In the genomic region with DNA sequence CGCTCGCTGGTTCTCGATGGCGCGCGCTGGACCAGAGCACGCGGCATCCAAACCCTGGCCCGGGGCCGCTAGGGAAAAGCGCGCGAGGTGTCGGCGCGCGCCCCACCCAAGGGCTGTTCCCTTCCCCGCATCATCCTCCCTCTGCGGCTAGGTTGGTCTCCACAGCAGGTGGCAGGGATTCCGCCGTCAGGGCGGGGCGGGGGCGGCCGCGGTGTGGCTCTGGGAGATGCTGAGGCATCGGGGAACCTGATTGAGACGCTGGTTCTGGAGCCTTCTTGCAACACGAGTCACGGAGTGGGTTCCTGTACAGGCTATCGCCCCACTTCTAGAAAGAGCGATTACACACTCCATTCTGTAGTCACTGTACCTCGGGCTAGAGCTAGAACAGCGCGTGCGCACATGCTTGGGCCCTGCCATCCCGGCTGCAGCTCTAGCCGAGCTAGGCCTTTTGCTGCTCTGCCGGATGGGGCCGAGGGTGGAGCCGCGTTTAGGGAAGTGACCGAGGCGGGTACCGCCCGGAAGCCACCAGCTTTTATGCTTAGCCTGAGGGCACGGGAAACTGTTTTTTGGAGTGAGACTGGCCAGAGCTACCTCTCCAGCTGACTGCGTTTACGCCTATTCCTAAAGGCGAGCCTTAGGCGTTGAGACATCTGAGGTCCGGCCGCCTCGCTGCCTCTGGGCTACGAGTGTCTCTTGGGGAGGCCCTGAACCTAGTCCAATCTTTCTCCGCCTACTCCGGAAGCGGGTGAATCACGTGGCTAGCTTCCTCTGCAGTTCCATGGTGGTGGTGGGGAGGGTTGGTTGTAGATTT, we compare ENCODE assay signal across 8 mouse cellular contexts. TPM values are rescaled to one million over a fixed set of nuclear protein-coding genes. Genes with fewer than 3 reads are reported as not detected.
DNase-seq lines count a peak whose midpoint lies in the region; ATAC-seq and TF ChIP-seq lines count a peak whose summit lies in the region.

No protein-coding gene starts in this region.

- no peaks in the 10 kb centered on the region for H3K9me3 ChIP-seq in embryonic facial prominence, embryonic 13.5 days
- no peaks in the 10 kb centered on the region for H3K9me3 ChIP-seq in limb, embryonic 14.5 days (ENCODE audit: control insufficient read depth, low read length)
- H3K9me3 ChIP-seq in midbrain, embryonic 16.5 days (replicated peaks; ENCODE audit: control insufficient read depth, low read length, poor library complexity, severe bottlenecking): no peaks in the 10 kb centered on the region

- peak; percentile 66; the same call in 1 of the 2 replicates for TF ChIP-seq POLR2A in limb, embryonic 14.5 days (IDR thresholded peaks at IDR 0.05; ENCODE audit: borderline replicate concordance, extremely low read depth, insufficient read depth, insufficient read length)

- WGBS in embryonic facial prominence, embryonic 13.5 days: under 1% methylated on average over 59 of the region's 59 CpGs
- under 1% methylated on average over 55 of the region's 59 CpGs for WGBS in limb, embryonic 14.5 days
- under 1% methylated on average over 57 of the region's 59 CpGs for WGBS in midbrain, embryonic 16.5 days

- peak overlapping the region; percentile 83 for H3K4me2 ChIP-seq in embryonic facial prominence, embryonic 13.5 days
- peak overlapping the region; percentile 60 for H3K4me2 ChIP-seq in limb, embryonic 14.5 days (replicated peaks; ENCODE audit: low read depth, low read length, severe bottlenecking)
- H3K4me2 ChIP-seq in midbrain, embryonic 16.5 days (ENCODE audit: low read length): peak overlapping the region; percentile 62

- peak overlapping the region; percentile 97 for H3K9ac ChIP-seq in embryonic facial prominence, embryonic 13.5 days
- H3K9ac ChIP-seq in limb, embryonic 14.5 days (ENCODE audit: low read depth, low read length, severe bottlenecking): peak overlapping the region; percentile 90
- H3K9ac ChIP-seq in midbrain, embryonic 16.5 days (ENCODE audit: low read depth, low read length): peak overlapping the region; percentile 88

- H3K27me3 ChIP-seq in embryonic facial prominence, embryonic 13.5 days: no peaks in the 10 kb centered on the region
- H3K27me3 ChIP-seq in limb, embryonic 14.5 days (ENCODE audit: control insufficient read depth, insufficient read depth, low read length): no peaks in the 10 kb centered on the region
- H3K27me3 ChIP-seq in midbrain, embryonic 16.5 days (ENCODE audit: control insufficient read depth, insufficient read depth, low read depth, low read length): no peaks in the 10 kb centered on the region

- DNase-seq in cerebellum, adult 11-12 months: peak; percentile 86
- DNase-seq in heart, adult 8-10 months (ENCODE audit: low spot score): peak; percentile 92
- DNase-seq in kidney, adult 9 months: peak; percentile 92
- DNase-seq in limb, embryonic 14.5 days (ENCODE audit: low spot score): peak; percentile 80
- DNase-seq in spleen, postnatal 10 days (ENCODE audit: low spot score in 2 of 2): peak; percentile 87 to 89

- no peak for ATAC-seq in cerebellum, adult (ENCODE audit: insufficient number of reproducible peaks, low FRiP score, low TSS enrichment)
- ATAC-seq in embryonic facial prominence, embryonic 13.5 days (ENCODE audit: insufficient number of reproducible peaks, insufficient read depth, low FRiP score, low TSS enrichment, low read depth): no peak
- ATAC-seq in limb, embryonic 14.5 days (ENCODE audit: low FRiP score, low read depth): 0 out of 2 replicates have a peak, but pooled peaks have one; percentile 11
- ATAC-seq in midbrain, embryonic 16.5 days: peak; percentile 30

- H3K36me3 ChIP-seq in embryonic facial prominence, embryonic 13.5 days: peaks cover 42% of the 10 kb centered on the region
- H3K36me3 ChIP-seq in limb, embryonic 14.5 days (ENCODE audit: control insufficient read depth, insufficient read depth, low read length): peaks cover 41% of the 10 kb centered on the region
- peaks cover 24% of the 10 kb centered on the region for H3K36me3 ChIP-seq in midbrain, embryonic 16.5 days (ENCODE audit: control insufficient read depth, insufficient read depth, low read length)

- peak overlapping the region; percentile 99 for H3K4me3 ChIP-seq in embryonic facial prominence, embryonic 13.5 days
- H3K4me3 ChIP-seq in limb, embryonic 14.5 days (replicated peaks; ENCODE audit: low read length): peak overlapping the region; percentile 98
- H3K4me3 ChIP-seq in midbrain, embryonic 16.5 days (ENCODE audit: low read depth, low read length): peak overlapping the region; percentile 94

- peak overlapping the region; percentile 99 for H3K27ac ChIP-seq in embryonic facial prominence, embryonic 13.5 days
- peak overlapping the region; percentile 97 for H3K27ac ChIP-seq in limb, embryonic 14.5 days (replicated peaks; ENCODE audit: low read depth, low read length)
- H3K27ac ChIP-seq in midbrain, embryonic 16.5 days (ENCODE audit: low read length): peak overlapping the region; percentile 99

- H3K4me1 ChIP-seq in embryonic facial prominence, embryonic 13.5 days: peaks cover 36% of the 10 kb centered on the region
- H3K4me1 ChIP-seq in limb, embryonic 14.5 days (ENCODE audit: control insufficient read depth, insufficient read depth, low read length): peaks cover 19% of the 10 kb centered on the region
- H3K4me1 ChIP-seq in midbrain, embryonic 16.5 days (ENCODE audit: control insufficient read depth, insufficient read depth, low read length): peaks cover 38% of the 10 kb centered on the region

RNA-seq across cellular contexts. Expression of a gene that starts 0.8 kb away (rescaled TPM):
- 2,535 and 2,700 TPM in 2 replicates for polyA plus RNA-seq in embryonic facial prominence, embryonic 13.5 days (2015; fragmentation: Nextera tagmentation; extraction: Ambion mirVana)
- total RNA-seq in heart, adult 8-10 months (2022): 100 to 1,000 TPM; 142 to 201 (median 170) TPM
- 913 and 966 TPM in 2 replicates for polyA plus RNA-seq in limb, embryonic 14.5 days (2012; rRNA removed)
- polyA plus RNA-seq in limb, embryonic 14.5 days (2014; fragmentation: Nextera tagmentation; extraction: Ambion mirVana): 2,572 and 2,655 TPM in 2 replicates
- 3,571 and 3,575 TPM in 2 replicates for polyA plus RNA-seq in midbrain, embryonic 16.5 days (2015; fragmentation: Nextera tagmentation; extraction: Ambion mirVana)

RNA-seq across cellular contexts. Expression of a gene that starts 2.9 kb away (rescaled TPM):
- polyA plus RNA-seq in embryonic facial prominence, embryonic 13.5 days (2015; fragmentation: Nextera tagmentation; extraction: Ambion mirVana): 42.5 and 43.7 TPM in 2 replicates
- total RNA-seq in heart, adult 8-10 months (2022): 10 to 100 TPM; 15.8 to 27.3 (median 21.9) TPM
- polyA plus RNA-seq in limb, embryonic 14.5 days (2012; rRNA removed): 40.8 and 53.5 TPM in 2 replicates
- 33.9 and 38.7 TPM in 2 replicates for polyA plus RNA-seq in limb, embryonic 14.5 days (2014; fragmentation: Nextera tagmentation; extraction: Ambion mirVana)
- polyA plus RNA-seq in midbrain, embryonic 16.5 days (2015; fragmentation: Nextera tagmentation; extraction: Ambion mirVana): 51.1 and 53.6 TPM in 2 replicates

RNA-seq across cellular contexts. Expression of a gene that starts 12.5 kb away (rescaled TPM):
- polyA plus RNA-seq in embryonic facial prominence, embryonic 13.5 days (2015; fragmentation: Nextera tagmentation; extraction: Ambion mirVana): not detected in 2 replicates
- total RNA-seq in heart, adult 8-10 months (2022): 1 to 10 TPM in 1 of 4 experiments, under 1 TPM in 3; 0.52 to 1.4 (median 0.81) TPM
- 2.4 and 3.1 TPM in 2 replicates for polyA plus RNA-seq in limb, embryonic 14.5 days (2012; rRNA removed)
- not detected in 2 replicates for polyA plus RNA-seq in limb, embryonic 14.5 days (2014; fragmentation: Nextera tagmentation; extraction: Ambion mirVana)
- not detected in 2 replicates for polyA plus RNA-seq in midbrain, embryonic 16.5 days (2015; fragmentation: Nextera tagmentation; extraction: Ambion mirVana)

RNA-seq across cellular contexts. Expression of a gene that starts 17.3 kb away (rescaled TPM):
- polyA plus RNA-seq in embryonic facial prominence, embryonic 13.5 days (2015; fragmentation: Nextera tagmentation; extraction: Ambion mirVana): 200 and 207 TPM in 2 replicates
- 10 to 100 TPM in 2 of 4 experiments, 1 to 10 TPM in 2; 6.5 to 11.2 (median 9.5) TPM for total RNA-seq in heart, adult 8-10 months (2022)
- polyA plus RNA-seq in limb, embryonic 14.5 days (2012; rRNA removed): 239 and 314 TPM in 2 replicates
- 193 and 202 TPM in 2 replicates for polyA plus RNA-seq in limb, embryonic 14.5 days (2014; fragmentation: Nextera tagmentation; extraction: Ambion mirVana)
- 34.1 and 35.3 TPM in 2 replicates for polyA plus RNA-seq in midbrain, embryonic 16.5 days (2015; fragmentation: Nextera tagmentation; extraction: Ambion mirVana)

RNA-seq across cellular contexts. Expression of a gene that starts 19.2 kb away (rescaled TPM):
- 9.7 and 11.7 TPM in 2 replicates for polyA plus RNA-seq in embryonic facial prominence, embryonic 13.5 days (2015; fragmentation: Nextera tagmentation; extraction: Ambion mirVana)
- total RNA-seq in heart, adult 8-10 months (2022): 1 to 10 TPM; 3.7 to 6.5 (median 6.0) TPM
- polyA plus RNA-seq in limb, embryonic 14.5 days (2012; rRNA removed): 23.6 and 26.0 TPM in 2 replicates
- polyA plus RNA-seq in limb, embryonic 14.5 days (2014; fragmentation: Nextera tagmentation; extraction: Ambion mirVana): 9.6 and 10.5 TPM in 2 replicates
- polyA plus RNA-seq in midbrain, embryonic 16.5 days (2015; fragmentation: Nextera tagmentation; extraction: Ambion mirVana): 112 and 116 TPM in 2 replicates

Comparison
In these comparisons a context has a peak if more than half of its experiments do, and no peak if none do; other contexts are left out.
1. ATAC-seq: peak in limb, embryonic 14.5 days (single experiment) and midbrain, embryonic 16.5 days (single experiment); none in cerebellum, adult (single experiment) and embryonic facial prominence, embryonic 13.5 days (single experiment).
2. Peak in every context shown above with its lines, with median percentiles within 50 percentile points of each other: DNase-seq, H3K27ac ChIP-seq, H3K4me2 ChIP-seq, H3K4me3 ChIP-seq and H3K9ac ChIP-seq.